Mouse (Mus musculus) midbrain, embryonic 11.5 days (tissue): Measurements from ENCODE around the gene Xntrpc. TPM values are rescaled to one million over a fixed set of nuclear protein-coding genes. Genes with fewer than 3 reads are reported as not detected.
"Not testable (repeated sequence)": the region's sequence is repeated elsewhere in the genome, so short reads cannot be mapped to it uniquely, and the experiment has no call there.

ENCODE experiments used
- ATAC-seq: fragments of 200-750 bp; cut with Nextera tagmentation; 2 replicates; pipeline ENCODE4 v1.8.0; 2017; ENCODE audit warnings: moderate TSS enrichment, moderate library complexity; ENCODE audit not compliant: low FRiP score
- DNase-seq: peaks from one replicate; pipeline ENCODE4 v3.0.0; 2015; ENCODE audit warnings: low spot score; ENCODE audit errors: missing footprints
- H3K27ac ChIP-seq: fragments of 300-500 bp; sonication (generic); 2 replicates; pipeline ENCODE4 v1.5.1; 2014; ENCODE audit warnings: low read depth, low read length
- H3K27me3 ChIP-seq: fragments of 300-500 bp; sonication (generic); 2 replicates; pipeline ENCODE4 v1.6.1; 2014; ENCODE audit warnings: mild to moderate bottlenecking, low read length, moderate library complexity, mixed read lengths; ENCODE audit not compliant: control insufficient read depth, insufficient read depth
- H3K36me3 ChIP-seq: fragments of 300-500 bp; sonication (generic); 2 replicates; pipeline ENCODE4 v1.6.1; 2014; ENCODE audit warnings: mild to moderate bottlenecking, low read length, moderate library complexity, mixed read lengths; ENCODE audit not compliant: control insufficient read depth, insufficient read depth
- H3K4me1 ChIP-seq: fragments of 300-500 bp; sonication (generic); 2 replicates; pipeline ENCODE4 v1.6.1; 2014; ENCODE audit warnings: low read length; ENCODE audit not compliant: control insufficient read depth, insufficient read depth
- H3K4me2 ChIP-seq: fragments of 300-500 bp; sonication (generic); 2 replicates; pipeline ENCODE4 v1.6.1; 2014; ENCODE audit warnings: mild to moderate bottlenecking, moderate library complexity
- H3K4me3 ChIP-seq: fragments of 300-500 bp; sonication (generic); 2 replicates; pipeline ENCODE4 v1.5.1; 2014; ENCODE audit warnings: low read depth, low read length
- H3K9ac ChIP-seq: fragments of 300-500 bp; sonication (generic); 2 replicates; pipeline ENCODE4 v1.6.1; 2014; ENCODE audit warnings: low read length
- H3K9me3 ChIP-seq: fragments of 300-500 bp; sonication (generic); 2 replicates; pipeline ENCODE4 v1.6.1; 2016; ENCODE audit warnings: low read length; ENCODE audit not compliant: control insufficient read depth
- WGBS: fragments of 180-500 bp; shearing (Covaris S2); extraction: QIAGEN DNeasy Blood & Tissue Kit; methylation state at CpG from one replicate; pipeline ENCODE4 v1.1.7; 2014; 5-methylcytosine and 5-hydroxymethylcytosine counted together
- polyA plus RNA-seq: library from polyadenylated mRNA; unstranded; fragments of >200 nt; fragmentation: Nextera tagmentation; extraction: Ambion mirVana; gene quantifications from 2 replicates; pipeline ENCODE4 v1.2.1, GENCODE M21; 2014

Gene Xntrpc
- polyA plus RNA-seq = 1.2 TPM in 2 replicates

GRCm38 (mm10) chr7:102065046-102065891 lies at the start of gene Xntrpc, which contains the start of the genes Rnf121 and Xndc1:
Gene Xntrpc, plus strand, starts transcription at chr7:102065713.
Gene Rnf121, minus strand, starts transcription at chr7:102065469.
Gene Xndc1, plus strand, starts transcription at chr7:102065511.
- Histone ChIP-seq H3K27ac (no peak within 1 kb of the TSS; the same call in 1 of the 2 replicates), H3K9me3 (no peaks in the 10 kb centered on the region), H3K27me3 (no peaks in the 10 kb centered on the region), H3K4me3 (peak within 1 kb of the TSS; percentile 47), H3K4me2 (peak within 1 kb of the TSS; percentile 59), H3K36me3 (no peaks in the 10 kb centered on the region; the same call in 1 of the 2 replicates), H3K4me1 (peaks cover 15% of the 10 kb centered on the region), H3K9ac (peak within 1 kb of the TSS; percentile 68)
- ATAC-seq = peak; percentile 100
- under 1% methylated on average over 56 of the region's 56 CpGs for WGBS
- DNase-seq = peak; percentile 99

DNA sequence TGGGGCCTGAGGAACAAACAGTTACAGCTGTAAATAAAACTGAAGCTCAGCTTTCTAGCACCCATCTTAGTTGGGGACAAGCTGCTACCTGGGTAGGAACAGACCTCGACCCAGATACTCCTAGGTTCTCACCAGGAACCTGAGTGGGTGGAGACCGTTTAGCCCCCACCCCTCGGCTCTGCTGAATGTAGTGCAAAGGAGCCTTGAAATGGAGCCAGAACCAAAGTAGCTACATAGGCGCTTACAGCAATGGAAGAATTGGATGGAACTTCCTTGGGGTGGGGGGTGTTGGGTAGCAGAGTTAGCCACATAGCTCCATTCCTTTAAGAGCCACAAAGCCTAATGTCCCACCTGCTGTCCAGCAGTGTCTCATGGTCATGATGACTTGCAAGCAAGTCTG lies 48.6 kb upstream of the Xntrpc start:
- Histone ChIP-seq H3K27me3 (no peaks in the 10 kb centered on the region), H3K27ac (no peak overlapping the region), H3K9me3 (no peaks in the 10 kb centered on the region), H3K4me1 (no peaks in the 10 kb centered on the region), H3K4me3 (no peak overlapping the region), H3K9ac (no peak overlapping the region), H3K36me3 (peaks cover 40% of the 10 kb centered on the region), H3K4me2 (no peak overlapping the region)
- ATAC-seq = no peak
- DNase-seq = no peak
- 84% methylated on average over 4 of the region's 4 CpGs for whole genome bisulfite sequencing

DNA sequence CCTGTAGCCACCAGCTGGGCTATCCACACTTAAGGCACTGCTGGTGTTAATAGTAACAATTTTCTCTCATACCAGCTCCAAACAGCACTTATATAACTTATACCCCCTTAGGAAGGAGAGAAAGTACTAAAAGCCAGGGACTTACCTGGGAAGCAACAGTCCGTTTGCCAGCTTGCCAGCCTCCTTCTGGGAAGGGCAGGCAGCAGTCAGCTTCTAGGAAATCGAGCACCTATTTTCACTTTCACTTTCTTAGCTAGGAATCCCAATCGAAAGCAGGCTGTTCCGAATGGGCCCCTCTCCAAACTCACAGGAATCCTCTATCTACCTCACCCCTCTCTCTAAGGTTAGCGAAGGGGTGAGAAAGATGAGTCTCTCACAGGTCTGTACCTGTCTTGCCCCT lies 48.1 kb upstream of the Xntrpc start:
- ATAC-seq = no peak
- 89% methylated on average over 5 of the region's 5 CpGs for WGBS
- H3K9ac ChIP-seq = no peak overlapping the region
- H3K4me1 ChIP-seq = no peaks in the 10 kb centered on the region
- H3K36me3 ChIP-seq = peaks cover 39% of the 10 kb centered on the region
- H3K27ac ChIP-seq = no peak overlapping the region
- no peak overlapping the region for H3K4me3 ChIP-seq
- H3K4me2 ChIP-seq = no peak overlapping the region
- DNase-seq = no peak
- no peaks in the 10 kb centered on the region for H3K27me3 ChIP-seq
- no peaks in the 10 kb centered on the region for H3K9me3 ChIP-seq

- Histone ChIP-seq H3K27me3 (no peaks in the 10 kb centered on the region), H3K4me3 (no peak overlapping the region), H3K36me3 (peaks cover 33% of the 10 kb centered on the region), H3K9me3 (no peaks in the 10 kb centered on the region), H3K4me2 (no peak overlapping the region), H3K9ac (no peak overlapping the region), H3K4me1 (no peaks in the 10 kb centered on the region), H3K27ac (no peak overlapping the region)
- no peak for ATAC-seq
- no peak for DNase-seq
- WGBS = 90% methylated on average over 7 of the region's 7 CpGs
These were observed 47.5 kb upstream of the Xntrpc start for GRCm38 (mm10) chr7:102018034-102018433.

- 87% methylated on average over 3 of the region's 3 CpGs for WGBS
- Histone ChIP-seq H3K9ac (no peak within 1 kb of the TSS), H3K36me3 (peaks cover 32% of the 10 kb centered on the region), H3K27ac (no peak within 1 kb of the TSS), H3K4me2 (no peak within 1 kb of the TSS), H3K4me1 (no peaks in the 10 kb centered on the region), H3K4me3 (no peak within 1 kb of the TSS), H3K27me3 (no peaks in the 10 kb centered on the region), H3K9me3 (no peaks in the 10 kb centered on the region)
- DNase-seq (no peak), ATAC-seq (no peak)
These were observed 46.9 kb upstream of the Xntrpc start, which contains the start of gene Il18bp for GRCm38 (mm10) chr7:102018590-102018989. Gene Il18bp, minus strand, starts transcription at chr7:102018690.

- no peak for ATAC-seq
- Histone ChIP-seq H3K4me3 (no peak overlapping the region), H3K4me2 (no peak overlapping the region), H3K9me3 (no peaks in the 10 kb centered on the region), H3K27ac (no peak overlapping the region), H3K4me1 (no peaks in the 10 kb centered on the region), H3K9ac (no peak overlapping the region), H3K36me3 (peaks cover 26% of the 10 kb centered on the region), H3K27me3 (no peaks in the 10 kb centered on the region)
- no peak for DNase-seq
- WGBS = 68% methylated on average over 3 of the region's 3 CpGs
These were observed 46.2 kb upstream of the Xntrpc start for GRCm38 (mm10) chr7:102019362-102019761.

GRCm38 (mm10) chr7:102020934-102021333 lies 44.6 kb upstream of the Xntrpc start:
- H3K36me3 ChIP-seq = peaks cover 13% of the 10 kb centered on the region
- not testable (repeated sequence) for H3K9ac ChIP-seq, H3K4me2 ChIP-seq, H3K4me3 ChIP-seq, H3K4me1 ChIP-seq, DNase-seq, H3K9me3 ChIP-seq, ATAC-seq, H3K27ac ChIP-seq, H3K27me3 ChIP-seq
- WGBS = 96% methylated on average over 2 of the region's 2 CpGs

- Histone ChIP-seq H3K9ac (no peak overlapping the region), H3K27ac (no peak overlapping the region), H3K36me3 (peaks cover 12% of the 10 kb centered on the region; the same call in 1 of the 2 replicates), H3K4me2 (no peak overlapping the region), H3K4me3 (no peak overlapping the region), H3K27me3 (no peaks in the 10 kb centered on the region), H3K9me3 (no peaks in the 10 kb centered on the region), H3K4me1 (no peaks in the 10 kb centered on the region)
- 97% methylated on average over 9 of the region's 9 CpGs for WGBS
- ATAC-seq = no peak
- DNase-seq = no peak
These were observed 41.7 kb upstream of the Xntrpc start for GRCm38 (mm10) chr7:102023821-102024220.
